Mouse (Mus musculus) c-Kit-negative CD71-positive TER-119-positive erythroid progenitor cells, embryonic 14.5 days (primary cell): ENCODE data around the gene Atp6v1e1.
"Not testable (repeated sequence)": the region's sequence is repeated elsewhere in the genome, so short reads cannot be mapped to it uniquely, and the experiment has no call there.

Experiments used
- DNase-seq: peaks from one replicate; pipeline ENCODE4 v3.0.0-alpha.2; 2013; ENCODE audit warnings: low read depth, low spot score

The Atp6v1e1 gene

GRCm38 (mm10) chr6:120822307-120822928, at the start of gene Atp6v1e1:
Gene Atp6v1e1 (minus strand): TSS chr6:120822793.
- DNase-seq: peak; percentile 92

- no peak for DNase-seq
These were observed 48.7 kb upstream of the Atp6v1e1 start for GRCm38 (mm10) chr6:120871286-120871685.

- no peak for DNase-seq
These were observed 46.2 kb upstream of the Atp6v1e1 start for GRCm38 (mm10) chr6:120868824-120869223.

GRCm38 (mm10) chr6:120866051-120866814, 43.6 kb upstream of the Atp6v1e1 start:
- DNase-seq: no peak

DNA sequence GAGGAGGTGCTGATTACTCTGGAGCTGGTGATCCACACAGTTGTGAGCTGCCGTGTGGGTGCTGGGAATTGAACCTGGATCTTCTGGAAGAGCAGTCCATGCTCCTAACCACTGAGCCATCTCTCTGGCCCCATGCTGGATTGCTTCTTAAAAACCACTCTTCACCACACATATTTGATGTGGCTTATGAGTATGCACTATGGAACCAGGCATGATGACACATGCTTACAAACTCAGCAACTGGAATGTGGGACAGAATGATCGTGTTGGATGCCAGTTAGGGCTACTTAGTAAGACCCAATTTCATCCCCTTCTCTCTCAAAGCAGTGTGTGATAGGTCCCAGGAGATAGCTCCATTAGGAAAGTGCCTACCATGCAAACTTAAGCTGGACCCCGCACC, 37.5 kb upstream of the Atp6v1e1 start:
- DNase-seq: no peak

DNA sequence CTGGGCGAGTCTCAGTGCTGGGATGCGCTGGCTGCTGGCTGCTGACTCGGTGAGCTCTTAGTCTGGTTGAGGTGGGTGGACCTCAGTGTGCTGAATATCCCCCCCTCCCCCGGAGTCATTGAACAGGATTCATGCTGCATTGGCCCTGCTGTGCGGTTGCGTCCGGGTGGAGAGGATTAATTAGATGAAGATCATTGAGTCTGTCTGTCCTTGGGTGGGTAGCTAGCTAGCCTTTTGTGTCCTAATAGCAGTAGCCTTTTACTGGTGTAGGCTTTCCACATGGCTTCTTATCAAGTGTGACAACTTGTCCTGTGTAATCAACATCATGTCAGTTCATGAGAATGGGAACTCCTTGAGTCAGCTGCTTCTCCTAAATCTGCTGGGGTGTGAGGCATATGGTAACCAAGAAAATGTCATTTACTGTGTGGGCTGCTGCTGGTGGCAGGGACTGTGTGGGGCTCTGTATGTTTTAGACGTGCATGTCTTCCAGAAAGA, 35.7 kb upstream of the Atp6v1e1 start:
- DNase-seq: no peak

- no peak for DNase-seq
These were observed 31.8 kb upstream of the Atp6v1e1 start for GRCm38 (mm10) chr6:120854413-120854812.

DNA sequence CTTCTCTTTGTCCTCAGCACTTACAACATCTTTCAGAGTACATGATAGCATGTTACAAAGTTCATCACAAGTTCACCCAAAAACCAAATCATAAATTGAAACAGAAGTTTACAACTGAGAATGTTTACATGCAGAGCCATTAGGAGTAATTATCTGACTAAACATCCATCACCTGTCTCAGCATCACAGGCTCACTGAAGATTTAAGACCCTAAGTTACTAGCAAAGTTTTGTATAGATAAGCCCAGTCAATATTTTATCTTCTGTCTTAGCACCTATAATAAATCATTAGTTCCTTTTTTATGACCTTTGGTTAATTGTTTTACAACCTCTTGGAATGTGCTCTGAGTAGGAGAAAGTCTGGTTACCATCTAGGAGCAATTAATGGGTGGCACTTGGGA, 28.1 kb upstream of the Atp6v1e1 start:
- DNase-seq: not testable (repeated sequence)

- no peak for DNase-seq
These were observed 19.2 kb upstream of the Atp6v1e1 start for GRCm38 (mm10) chr6:120841754-120842153.

DNA sequence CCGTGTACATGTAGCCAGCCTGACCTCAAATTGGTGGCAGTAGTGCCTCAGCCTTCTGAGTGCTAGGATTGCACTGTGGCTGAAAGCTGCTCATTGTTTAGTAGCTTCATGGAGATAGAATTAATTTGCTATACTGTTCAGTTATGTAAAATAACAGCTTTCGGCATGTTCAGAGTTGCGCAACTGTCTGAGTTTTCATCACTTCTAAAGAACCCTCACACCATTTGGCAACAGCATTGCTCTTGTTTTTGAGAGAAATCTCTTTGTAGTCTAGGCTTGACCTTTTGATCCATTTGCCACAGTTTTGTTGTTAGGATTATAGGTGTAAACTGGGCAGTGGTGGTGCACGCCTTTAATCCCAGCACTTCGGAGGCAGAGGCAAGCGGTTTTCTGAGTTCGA, 17.7 kb upstream of the Atp6v1e1 start:
- no peak for DNase-seq

GRCm38 (mm10) chr6:120837152-120837530, 14.5 kb upstream of the Atp6v1e1 start:
- no peak for DNase-seq

DNA sequence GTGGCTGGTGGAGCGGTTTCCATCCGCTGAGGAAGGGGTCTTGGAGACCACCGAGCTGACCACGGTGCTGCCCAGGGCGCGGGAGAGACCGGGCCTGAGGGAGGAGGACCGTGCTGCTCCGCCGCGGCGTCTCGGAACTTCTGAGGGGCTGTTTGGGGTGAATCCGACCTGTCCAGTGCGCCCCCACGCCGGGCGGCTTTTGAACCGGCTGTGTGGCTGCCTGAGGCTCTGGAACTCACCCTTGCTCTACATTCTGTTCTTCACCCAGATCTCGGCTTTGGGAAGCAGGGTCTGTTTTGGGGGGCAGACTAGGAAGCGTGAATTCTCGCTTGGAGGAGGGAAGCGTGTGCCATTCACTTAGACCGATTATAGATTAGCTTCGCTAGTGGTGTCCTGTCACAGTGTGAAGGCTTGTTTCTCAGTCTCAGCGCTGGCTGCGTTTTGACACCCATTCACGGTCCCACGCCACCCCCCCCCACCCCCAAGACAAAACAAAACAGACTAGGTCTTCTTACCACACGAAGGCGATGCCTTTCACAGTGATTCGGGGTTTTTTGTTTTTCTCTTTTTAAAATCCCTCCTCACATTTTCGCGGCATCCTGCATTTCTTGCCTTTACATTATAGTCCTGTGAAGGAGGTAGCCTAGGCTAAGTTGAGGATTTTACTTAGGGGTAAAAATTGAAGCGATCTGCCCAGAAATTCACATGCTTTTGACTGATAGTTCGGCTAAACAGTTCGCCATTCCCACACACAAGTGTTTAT, 14.0 kb upstream of the Atp6v1e1 start:
- DNase-seq: no peak

DNA sequence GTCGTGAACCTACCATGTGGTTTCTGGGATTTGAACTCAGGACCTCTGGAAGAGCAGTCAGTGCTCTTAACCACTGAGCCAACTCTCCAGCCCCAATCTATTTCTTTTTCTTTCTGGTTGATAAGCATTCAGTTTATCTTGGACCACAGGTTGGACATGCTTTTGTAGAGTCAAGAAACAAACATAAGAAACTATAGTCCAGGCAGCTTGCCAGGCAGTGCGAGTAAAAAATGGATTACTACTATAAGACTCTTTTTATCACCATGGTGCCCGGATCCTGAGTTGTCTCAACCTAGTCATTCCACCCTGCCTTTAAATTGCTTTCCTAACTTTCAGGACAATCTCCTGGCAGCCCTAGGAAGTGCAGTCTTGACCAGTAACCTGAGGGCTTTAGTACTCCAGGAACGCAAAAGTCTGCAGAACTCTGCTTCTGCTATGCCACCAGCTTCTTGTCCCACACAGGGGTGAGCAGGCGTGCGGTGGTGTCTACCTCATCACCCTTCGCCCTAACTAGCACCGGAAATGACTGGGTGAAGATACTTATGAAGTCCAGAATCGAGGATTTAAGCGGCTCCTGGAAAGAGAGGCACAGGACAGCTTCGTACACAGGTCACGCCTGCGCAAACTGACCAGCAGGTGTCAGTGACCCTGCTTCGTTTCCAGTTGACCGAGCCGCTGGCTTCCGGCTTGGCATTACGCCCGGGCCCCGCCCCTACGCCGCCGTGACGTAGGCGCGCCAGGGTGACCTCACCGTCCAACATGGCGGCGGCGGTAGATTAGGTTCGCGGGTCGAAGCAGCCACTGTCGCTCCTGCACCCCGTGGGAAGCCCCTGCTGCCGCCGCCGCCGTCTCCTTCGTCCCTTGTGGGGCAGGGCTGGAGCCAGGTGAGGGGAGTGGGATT, 13.1 kb upstream of the Atp6v1e1 start, which contains the start of gene Bcl2l13:
TSS of gene Bcl2l13 (plus strand) at position 739 of the 901 bp plus-strand sequence.
- DNase-seq: peak; percentile 83

GRCm38 (mm10) chr6:120834766-120835321, 12.3 kb upstream of the Atp6v1e1 start:
- DNase-seq: no peak

- DNase-seq: peak; percentile 73
These were observed 9.5 kb upstream of the Atp6v1e1 start for GRCm38 (mm10) chr6:120832097-120832496.

- no peak for DNase-seq
These were observed 8.4 kb upstream of the Atp6v1e1 start for GRCm38 (mm10) chr6:120830866-120831608.

DNA sequence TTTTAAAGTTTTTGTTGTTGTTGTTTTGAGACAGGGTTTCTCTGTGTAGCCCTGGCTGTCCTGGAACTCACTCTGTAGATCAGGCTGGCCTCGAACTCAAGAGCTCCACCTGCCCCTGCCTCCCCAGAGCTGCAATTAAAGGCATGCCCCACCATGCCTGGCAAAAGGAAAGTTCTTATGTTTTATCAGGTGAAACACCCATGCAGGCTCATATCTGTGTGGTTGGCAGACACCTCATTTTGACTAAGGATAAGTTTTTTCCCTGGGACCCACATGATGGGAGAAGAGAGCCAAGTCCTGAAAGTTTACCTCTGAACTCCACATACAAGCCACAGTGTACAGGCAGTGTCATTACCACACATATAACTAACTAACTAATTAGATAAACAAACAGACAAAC, 7.5 kb upstream of the Atp6v1e1 start:
- DNase-seq: no peak

DNA sequence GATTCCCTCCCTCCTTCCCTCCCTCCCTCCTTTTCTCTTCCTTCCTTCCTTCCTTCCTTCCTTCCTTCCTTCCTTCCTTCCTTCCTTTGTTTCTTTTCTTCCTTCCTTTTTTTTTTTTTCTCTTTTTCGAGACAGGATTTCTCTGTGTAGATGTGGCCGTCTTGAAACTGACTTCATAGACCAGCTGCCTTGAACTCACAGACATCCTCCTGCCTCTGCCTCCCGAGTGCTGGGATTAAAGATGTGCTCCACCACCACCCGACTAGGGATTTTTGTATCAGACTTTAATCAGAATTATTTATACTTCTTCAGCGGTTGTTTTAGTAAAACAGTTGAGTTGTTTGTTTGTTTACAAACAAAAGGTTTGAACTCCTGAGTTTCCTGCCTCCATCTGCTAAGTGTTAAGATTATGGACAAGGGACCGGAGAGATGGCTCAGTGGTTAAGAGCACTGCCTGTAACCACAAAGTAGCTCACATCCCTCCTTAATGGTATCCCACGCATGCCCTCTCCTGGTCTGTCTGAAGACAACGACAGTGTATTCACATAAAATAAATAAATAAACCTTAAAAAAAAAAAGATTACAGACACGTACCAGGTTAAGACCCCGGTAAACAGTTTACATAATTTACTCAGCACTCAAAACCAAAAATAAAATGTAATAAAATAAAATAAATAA, 483 bp upstream of the Atp6v1e1 start:
- DNase-seq: no peak

- no peak for DNase-seq
These were observed 878 bp downstream of the Atp6v1e1 start for GRCm38 (mm10) chr6:120821715-120822114.

GRCm38 (mm10) chr6:120820941-120821340, 1.7 kb downstream of the Atp6v1e1 start:
- DNase-seq: no peak
